In the genomic region with DNA sequence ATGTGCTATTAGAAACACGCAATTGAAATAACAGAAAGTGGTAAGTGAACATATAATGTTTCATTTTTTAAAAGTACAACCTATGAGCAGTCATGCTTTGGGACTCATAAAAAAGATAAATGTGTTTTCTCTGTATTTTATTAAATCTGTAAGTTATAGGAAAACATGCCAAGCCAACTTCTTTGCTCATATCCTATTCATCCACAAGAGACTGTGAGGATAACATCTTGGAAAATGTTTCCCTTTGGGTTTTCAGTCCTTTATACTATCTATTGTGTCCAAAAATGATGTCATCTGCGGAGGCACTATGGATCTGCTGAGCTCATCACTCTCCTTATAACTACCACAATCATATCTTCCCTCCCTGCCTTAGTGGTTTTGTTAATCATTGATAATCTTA, we compare ENCODE assay signal across 19 mouse cellular contexts.
DNase-seq lines count a peak whose midpoint lies in the region; ATAC-seq and TF ChIP-seq lines count a peak whose summit lies in the region.
"Had no signal": no experiment of that assay in that cellular context is flagged by ENCODE, and none has a peak within 500 bp of the region (broad histone marks: within the 10 kb centered on the region; RNA-seq: fewer than 3 reads in every experiment).

No protein-coding gene starts in this region.

- no peak for ATAC-seq in embryonic facial prominence, embryonic 14.5 days (ENCODE audit: low read depth)
- no peak for ATAC-seq in limb, embryonic 14.5 days (ENCODE audit: low FRiP score, low read depth)
- ATAC-seq: activated CD4-positive, CD25-positive, alpha-beta regulatory T cell, adult 4 months; CD4-positive, CD25-positive, alpha-beta regulatory T cell, adult 4 months; Patski had no signal

- H3K4me2 ChIP-seq in embryonic facial prominence, embryonic 14.5 days (ENCODE audit: low read depth, low read length) = no peak overlapping the region
- no peak overlapping the region for H3K4me2 ChIP-seq in limb, embryonic 14.5 days (replicated peaks; ENCODE audit: low read depth, low read length, severe bottlenecking)

- no peaks in the 10 kb centered on the region for H3K4me1 ChIP-seq in embryonic facial prominence, embryonic 14.5 days (ENCODE audit: control insufficient read depth, insufficient read depth, low read length)
- no peaks in the 10 kb centered on the region for H3K4me1 ChIP-seq in embryonic facial prominence, embryonic 10.5 days
- no peaks in the 10 kb centered on the region for H3K4me1 ChIP-seq in limb, embryonic 14.5 days (ENCODE audit: control insufficient read depth, insufficient read depth, low read length)
- H3K4me1 ChIP-seq in limb, embryonic 10.5 days = no peaks in the 10 kb centered on the region

- H3K9ac ChIP-seq in embryonic facial prominence, embryonic 14.5 days (ENCODE audit: low read depth, low read length) = no peak overlapping the region
- no peak overlapping the region for H3K9ac ChIP-seq in limb, embryonic 14.5 days (ENCODE audit: low read depth, low read length, severe bottlenecking)

- DNase-seq in embryonic facial prominence, embryonic 14.5 days (ENCODE audit: low spot score) = peak; percentile 54
- no peak for DNase-seq in embryonic facial prominence, embryonic 10.5 days (ENCODE audit: low spot score)
- peak; percentile 77 for DNase-seq in limb, embryonic 14.5 days (ENCODE audit: low spot score)
- no peak for DNase-seq in limb, embryonic 10.5 days (ENCODE audit: low spot score)
- DNase-seq: adrenal gland, adult 2 months; adrenal gland, adult 8-10 months; adrenal gland, postnatal 10 days; adrenal gland, postnatal 14 days; adrenal gland, postnatal 25 days; adrenal gland, postnatal 36 days; B cell, adult 2 months; cerebellum, adult 11 months; cerebellum, adult 11-12 months; cerebellum, adult 18-20 months had no signal

- no peaks in the 10 kb centered on the region for H3K9me3 ChIP-seq in embryonic facial prominence, embryonic 14.5 days (ENCODE audit: control insufficient read depth, low read length)
- H3K9me3 ChIP-seq in embryonic facial prominence, embryonic 10.5 days = no peaks in the 10 kb centered on the region
- H3K9me3 ChIP-seq in limb, embryonic 14.5 days (ENCODE audit: control insufficient read depth, low read length) = no peaks in the 10 kb centered on the region
- H3K9me3 ChIP-seq in limb, embryonic 10.5 days (replicated peaks) = no peaks in the 10 kb centered on the region
- H3K9me3 ChIP-seq: G1E had no signal

- no peak overlapping the region for H3K4me3 ChIP-seq in embryonic facial prominence, embryonic 14.5 days (ENCODE audit: low read depth, low read length)
- no peak overlapping the region for H3K4me3 ChIP-seq in embryonic facial prominence, embryonic 10.5 days
- H3K4me3 ChIP-seq in limb, embryonic 14.5 days (replicated peaks; ENCODE audit: low read length) = no peak overlapping the region
- H3K4me3 ChIP-seq in limb, embryonic 10.5 days = no peak overlapping the region

- H3K27ac ChIP-seq in embryonic facial prominence, embryonic 14.5 days (replicated peaks; ENCODE audit: low read depth, low read length) = no peak overlapping the region
- H3K27ac ChIP-seq in embryonic facial prominence, embryonic 10.5 days (replicated peaks) = no peak overlapping the region
- no peak overlapping the region for H3K27ac ChIP-seq in limb, embryonic 14.5 days (replicated peaks; ENCODE audit: low read depth, low read length)
- H3K27ac ChIP-seq in limb, embryonic 10.5 days = no peak overlapping the region

- H3K27me3 ChIP-seq in embryonic facial prominence, embryonic 14.5 days (replicated peaks; ENCODE audit: control insufficient read depth, insufficient read depth, low read length) = no peaks in the 10 kb centered on the region
- no peaks in the 10 kb centered on the region for H3K27me3 ChIP-seq in embryonic facial prominence, embryonic 10.5 days (replicated peaks; ENCODE audit: low read depth, poor library complexity, severe bottlenecking)
- H3K27me3 ChIP-seq in limb, embryonic 14.5 days (ENCODE audit: control insufficient read depth, insufficient read depth, low read length) = no peaks in the 10 kb centered on the region
- no peaks in the 10 kb centered on the region for H3K27me3 ChIP-seq in limb, embryonic 10.5 days (ENCODE audit: low read depth, poor library complexity, severe bottlenecking)
- H3K27me3 ChIP-seq: CH12.LX, Patski had no signal

- TF ChIP-seq POLR2A in limb, embryonic 14.5 days (IDR thresholded peaks at IDR 0.05; ENCODE audit: borderline replicate concordance, extremely low read depth, insufficient read depth, insufficient read length) = no peak

- 78% methylated on average over 2 of the region's 2 CpGs for WGBS in embryonic facial prominence, embryonic 14.5 days
- WGBS in embryonic facial prominence, embryonic 10.5 days = 91% methylated on average over 2 of the region's 2 CpGs
- WGBS in limb, embryonic 14.5 days = 69% methylated on average over 2 of the region's 2 CpGs
- whole genome bisulfite sequencing in limb, embryonic 10.5 days = 93% methylated on average over 2 of the region's 2 CpGs

- no peaks in the 10 kb centered on the region for H3K36me3 ChIP-seq in embryonic facial prominence, embryonic 14.5 days (ENCODE audit: control insufficient read depth, insufficient read depth, low read length)
- no peaks in the 10 kb centered on the region for H3K36me3 ChIP-seq in embryonic facial prominence, embryonic 10.5 days (replicated peaks)
- no peaks in the 10 kb centered on the region for H3K36me3 ChIP-seq in limb, embryonic 14.5 days (ENCODE audit: control insufficient read depth, insufficient read depth, low read length)
- no peaks in the 10 kb centered on the region for H3K36me3 ChIP-seq in limb, embryonic 10.5 days
- H3K36me3 ChIP-seq: G1E had no signal

Comparison
In these comparisons a context has a peak if more than half of its experiments do, and no peak if none do; other contexts are left out.
1. DNase-seq: peak in embryonic facial prominence, embryonic 14.5 days (single experiment) and limb, embryonic 14.5 days (single experiment); none in embryonic facial prominence, embryonic 10.5 days (single experiment) and limb, embryonic 10.5 days (single experiment).